Mouse (Mus musculus): ENCODE measurements around the gene B4galnt2.

- TF ChIP-seq GATA1 (IDR thresholded peaks at IDR 0.05; ENCODE audit: borderline replicate concordance, low read length) (no peak), FLI1 (IDR thresholded peaks at IDR 0.05; ENCODE audit: low read length) (no peak)
Observed at GRCm38 (mm10) chr11:95957407-95957806, 42.7 kb upstream of the B4galnt2 start.

All from megakaryocyte, embryonic 14.5 days (primary cell).